Mouse (Mus musculus): ENCODE data around the gene Spata31d1d.

Gene Spata31d1d

GRCm38 (mm10) chr13:59679306-59679705 lies 52.2 kb downstream of the Spata31d1d start:
- DNase-seq (ENCODE audit: low spot score in 2 of 2) = no peak

GRCm38 (mm10) chr13:59676316-59677229 lies 55.0 kb downstream of the Spata31d1d start:
- no peak for DNase-seq (ENCODE audit: low spot score in 2 of 2)
